Mouse (Mus musculus): ENCODE measurements around the gene Nefh. TPM values are rescaled to one million over a fixed set of nuclear protein-coding genes. Genes with fewer than 3 reads are reported as not detected.
A peak's percentile ranks its signal among the peaks of the same experiment; 100 is the strongest.

The Nefh gene
- polyA plus RNA-seq, 1 experiment from 2014 or later = 0.05 TPM

GRCm38 (mm10) chr11:4963099-4963808 is 15.4 kb upstream of the Nefh start:
- DNase-seq (ENCODE audit: low read depth, low spot score) (no peak), ATAC-seq (no peak)
- ChIA-PET CTCF (interaction anchor here (1.0 kb wide), 1 partner anchor 12 kb away, joined by 5 read pairs; no protein-coding TSS in a partner anchor), POLR2A (no interaction called here)
- H3K27me3 ChIP-seq = peaks cover 28% of the 10 kb centered on the region
- no peak for TF ChIP-seq CTCF (IDR thresholded peaks at IDR 0.05)
- in situ Hi-C loops (cut with MboI; ENCODE audit: low pct_unique_long_range_greater_than_20kb) = loop anchor here (25.0 kb wide), 1 partner anchor 926 kb away; the partner anchor contains the start of gene Sec14l4

- in situ Hi-C loops (cut with MboI; ENCODE audit: low pct_unique_long_range_greater_than_20kb) = loop anchor here (25.0 kb wide), 1 partner anchor 917 kb away; the partner anchor contains the start of gene Sec14l4
- ChIA-PET CTCF (interaction anchor here (1.2 kb wide), 1 partner anchor 19 kb away, joined by 5 read pairs; no protein-coding TSS in a partner anchor), POLR2A (interaction anchor here (1.3 kb wide), 1 partner anchor 12 kb away, joined by 3 read pairs; no protein-coding TSS in a partner anchor)
- DNase-seq (ENCODE audit: low read depth, low spot score) = no peak
- H3K27me3 ChIP-seq = peaks cover 77% of the 10 kb centered on the region
- TF ChIP-seq CTCF (IDR thresholded peaks at IDR 0.05) = no peak
- ATAC-seq = no peak
Measured at GRCm38 (mm10) chr11:4953918-4954317, 6.1 kb upstream of the Nefh start.

DNA sequence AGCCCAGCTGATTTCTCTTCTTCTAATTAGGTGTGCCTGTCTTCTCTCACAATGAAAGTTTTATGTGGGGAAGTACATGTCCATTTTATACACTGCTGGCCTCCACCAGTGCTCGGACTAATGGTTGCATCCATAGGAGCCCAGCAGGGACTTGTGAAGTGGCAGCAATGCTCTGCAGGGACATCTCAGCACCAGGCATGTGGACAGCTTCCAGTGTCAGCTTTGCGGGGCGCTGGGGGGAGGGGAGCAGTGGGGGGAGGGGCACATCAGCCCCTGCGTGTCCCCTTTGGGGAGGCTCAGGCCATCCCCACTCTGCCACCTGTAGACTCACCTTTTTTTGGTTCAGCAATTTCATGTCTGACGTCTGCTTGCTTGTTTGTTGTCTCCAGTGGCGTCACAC is 5.5 kb upstream of the Nefh start:
- DNase-seq (ENCODE audit: low read depth, low spot score) = no peak
- no peak for ATAC-seq
- peaks cover 78% of the 10 kb centered on the region for H3K27me3 ChIP-seq
- CTCF ChIA-PET = interaction anchor here (1.2 kb wide), 1 partner anchor 20 kb away, joined by 5 read pairs; no protein-coding TSS in a partner anchor
- POLR2A ChIA-PET = interaction anchor here (0.6 to 1.3 kb wide), 2 partner anchors 11 to 515 kb away, joined by 3 to 4 read pairs; no protein-coding TSS in a partner anchor
- in situ Hi-C loops (cut with MboI; ENCODE audit: low pct_unique_long_range_greater_than_20kb) = loop anchor here (25.0 kb wide), 1 partner anchor 916 kb away; the partner anchor contains the start of gene Sec14l4
- TF ChIP-seq CTCF (IDR thresholded peaks at IDR 0.05) = no peak

DNA sequence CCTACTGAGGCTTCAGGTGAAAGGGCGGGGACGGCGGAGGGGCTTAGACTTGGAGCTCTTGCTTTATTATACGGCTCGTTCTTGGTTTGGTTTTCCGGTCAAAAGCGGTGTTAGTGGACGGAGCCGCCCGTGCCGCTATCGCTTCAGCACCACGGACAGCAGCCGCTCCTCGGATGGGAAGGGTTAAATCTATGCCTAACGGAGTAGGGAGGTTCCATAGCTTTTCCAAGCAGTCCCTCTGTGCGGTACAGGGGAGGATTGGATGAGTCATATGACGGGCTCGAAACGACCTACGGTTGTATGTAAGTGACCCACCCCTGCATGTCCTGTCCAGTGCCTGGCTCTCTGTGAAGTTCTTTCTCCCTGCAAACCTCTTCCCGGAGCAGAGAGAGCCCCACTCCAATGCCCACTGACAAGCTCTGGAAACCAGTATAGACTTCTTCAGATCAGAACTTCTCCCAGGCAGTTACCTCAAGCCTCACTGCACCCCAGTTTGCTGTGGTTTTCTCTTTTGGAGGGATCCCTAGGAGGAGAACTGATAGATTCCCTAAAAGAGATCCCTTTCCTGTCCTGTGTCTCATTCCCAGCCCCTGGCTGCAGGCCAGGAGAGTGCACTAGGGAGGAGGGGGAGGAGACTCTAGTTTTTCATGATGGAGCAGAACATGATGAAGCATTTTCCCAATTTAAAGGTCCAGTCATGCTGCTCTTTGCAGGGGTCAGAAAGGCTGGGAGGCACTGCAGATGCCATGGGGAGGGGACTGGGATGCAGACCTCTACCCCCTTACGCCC is 1.6 kb upstream of the Nefh start:
- H3K27me3 ChIP-seq = peaks cover 69% of the 10 kb centered on the region
- ATAC-seq = no peak
- CTCF ChIA-PET = no interaction called here
- in situ Hi-C loops (cut with MboI; ENCODE audit: low pct_unique_long_range_greater_than_20kb) = loop anchor here (25.0 kb wide), 1 partner anchor 912 kb away; the partner anchor contains the start of gene Sec14l4
- no peak for TF ChIP-seq CTCF (IDR thresholded peaks at IDR 0.05)
- no peak for DNase-seq (ENCODE audit: low read depth, low spot score)
- POLR2A ChIA-PET = no interaction called here

DNA sequence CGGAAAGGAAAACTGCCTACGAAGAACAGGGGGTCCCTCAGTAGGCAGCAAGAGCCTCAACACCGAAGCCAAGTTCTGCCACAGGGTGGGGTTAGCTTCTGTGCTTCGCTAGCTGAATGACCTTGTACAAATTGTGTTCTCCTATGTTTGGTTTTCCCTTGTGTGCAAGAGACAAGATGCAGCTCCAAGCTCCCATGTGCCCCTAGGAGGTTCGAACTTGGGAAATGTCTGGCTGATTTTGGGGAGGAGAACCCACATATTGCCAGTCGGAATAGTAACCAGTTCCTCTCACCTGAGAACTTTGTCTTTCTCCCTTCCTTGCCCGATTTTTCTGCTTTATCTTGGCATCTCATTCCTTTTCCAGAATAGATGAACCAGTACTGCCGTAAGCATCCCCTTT is 928 bp upstream of the Nefh start:
- CTCF ChIA-PET = no interaction called here
- ATAC-seq (no peak), DNase-seq (ENCODE audit: low read depth, low spot score) (no peak)
- TF ChIP-seq CTCF (IDR thresholded peaks at IDR 0.05) = no peak
- in situ Hi-C loops (cut with MboI; ENCODE audit: low pct_unique_long_range_greater_than_20kb) = no loop called here
- POLR2A ChIA-PET = no interaction called here
- H3K27me3 ChIP-seq = peaks cover 64% of the 10 kb centered on the region

- in situ Hi-C loops (cut with MboI; ENCODE audit: low pct_unique_long_range_greater_than_20kb) = no loop called here
- ChIA-PET CTCF (interaction anchor here (1.1 kb wide), 1 partner anchor 16 kb away, joined by 3 read pairs; no protein-coding TSS in a partner anchor), POLR2A (no interaction called here)
- DNase-seq (ENCODE audit: low read depth, low spot score) (no peak), ATAC-seq (peak; percentile 23)
- peak; percentile 94 for TF ChIP-seq CTCF (IDR thresholded peaks at IDR 0.05)
- H3K27me3 ChIP-seq = peaks cover 51% of the 10 kb centered on the region
Measured at GRCm38 (mm10) chr11:4946947-4947812, 684 bp downstream of the Nefh start.

DNA sequence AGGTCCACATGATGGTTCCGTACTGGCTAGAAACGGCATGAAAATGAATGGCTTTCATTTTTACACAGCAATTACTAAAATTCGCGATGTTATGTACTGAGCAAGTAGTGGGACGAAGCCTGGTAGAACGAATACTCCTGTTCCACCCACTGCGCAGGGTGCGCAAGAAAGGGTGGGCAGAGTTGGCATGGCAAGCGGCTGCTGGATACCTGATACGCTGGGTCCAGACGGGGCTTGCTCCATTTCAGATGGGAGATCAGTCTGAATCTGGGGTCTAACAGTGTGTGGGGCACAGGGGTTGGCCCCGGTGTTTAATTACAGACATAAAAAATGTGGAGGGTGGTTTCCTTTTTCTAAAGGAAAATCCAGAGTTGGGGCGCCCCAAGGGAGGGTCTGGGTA is 1.3 kb downstream of the Nefh start:
- TF ChIP-seq CTCF (IDR thresholded peaks at IDR 0.05) = no peak
- POLR2A ChIA-PET = no interaction called here
- DNase-seq (ENCODE audit: low read depth, low spot score) (no peak), ATAC-seq (no peak)
- in situ Hi-C loops (cut with MboI; ENCODE audit: low pct_unique_long_range_greater_than_20kb) = no loop called here
- CTCF ChIA-PET = interaction anchor here (1.1 kb wide), 1 partner anchor 16 kb away, joined by 3 read pairs; no protein-coding TSS in a partner anchor
- H3K27me3 ChIP-seq = peaks cover 46% of the 10 kb centered on the region

DNA sequence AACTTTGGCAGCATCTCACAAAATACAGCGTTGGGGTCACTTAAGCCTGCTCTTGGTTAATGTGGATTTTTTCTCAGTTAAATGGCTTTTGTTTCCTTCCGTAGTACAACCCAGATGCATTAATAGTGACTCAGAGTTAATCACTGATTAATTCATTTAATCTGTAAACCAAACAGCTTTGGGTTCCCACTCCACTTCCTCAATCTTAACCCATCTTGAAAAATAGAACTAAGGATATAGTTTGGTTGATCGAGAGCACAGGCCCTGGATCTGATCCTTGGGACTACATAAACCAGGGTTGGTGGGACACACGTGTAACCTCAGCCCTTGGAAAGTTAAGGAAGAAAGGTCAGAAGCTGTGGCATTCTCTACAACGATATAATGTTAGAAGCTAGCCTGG is 11.6 kb downstream of the Nefh start:
- in situ Hi-C loops (cut with MboI; ENCODE audit: low pct_unique_long_range_greater_than_20kb) = no loop called here
- CTCF ChIA-PET = no interaction called here
- POLR2A ChIA-PET = interaction anchor here (0.6 to 0.8 kb wide), 2 partner anchors 49 to 143 kb away, joined by 3 to 7 read pairs; no protein-coding TSS in a partner anchor
- DNase-seq (ENCODE audit: low read depth, low spot score) (no peak), ATAC-seq (no peak)
- TF ChIP-seq CTCF (IDR thresholded peaks at IDR 0.05) = no peak
- H3K27me3 ChIP-seq = no peaks in the 10 kb centered on the region

DNA sequence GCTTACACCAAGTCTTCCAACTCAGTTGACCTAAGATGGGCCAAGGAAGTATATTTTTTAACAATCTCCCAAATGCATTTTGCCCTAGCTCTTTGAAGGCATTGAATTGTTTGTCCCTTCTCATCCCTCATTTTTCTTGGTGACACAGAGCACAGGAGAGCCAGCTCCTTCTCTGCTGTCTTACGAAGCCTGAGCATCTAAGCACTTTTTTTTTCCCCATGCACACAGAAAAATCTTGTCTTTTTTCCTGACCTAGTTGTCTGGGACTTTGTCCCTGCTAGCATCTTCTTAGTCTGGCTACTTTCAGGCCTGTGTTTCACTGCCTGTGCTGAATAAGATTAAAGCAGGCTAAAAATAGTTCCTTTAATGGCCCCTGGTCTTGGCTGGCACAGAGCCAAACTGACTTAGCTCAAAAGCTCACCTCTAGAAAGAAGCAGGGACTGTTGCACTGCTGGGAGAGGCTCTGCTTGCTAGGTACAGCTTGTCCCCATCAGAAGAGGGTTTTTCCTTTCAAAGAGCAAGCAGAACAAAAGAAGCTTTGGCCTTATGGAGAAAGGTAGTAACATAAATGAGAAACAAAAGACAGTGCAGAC is 16.8 kb downstream of the Nefh start:
- ATAC-seq = no peak
- in situ Hi-C loops (cut with MboI; ENCODE audit: low pct_unique_long_range_greater_than_20kb) = no loop called here
- peak; percentile 74 for DNase-seq (ENCODE audit: low read depth, low spot score)
- ChIA-PET CTCF (interaction anchor here (0.9 to 1.8 kb wide), 5 partner anchors 11 to 44 kb away, joined by 3 to 5 read pairs (median 3); no protein-coding TSS in a partner anchor), POLR2A (no interaction called here)
- no peaks in the 10 kb centered on the region for H3K27me3 ChIP-seq
- no peak for TF ChIP-seq CTCF (IDR thresholded peaks at IDR 0.05)
